Mouse (Mus musculus) forebrain, embryonic 15.5 days (tissue): ENCODE measurements around the gene Fxyd6. TPM values are rescaled to one million over a fixed set of nuclear protein-coding genes. Genes with fewer than 3 reads are reported as not detected.
A peak's percentile ranks its signal among the peaks of the same experiment; 100 is the strongest.

ENCODE experiments used
- ATAC-seq: fragments of 200-750 bp; cut with Nextera tagmentation; replicated peaks from 2 replicates; pipeline ENCODE4 v1.8.0; 2017; ENCODE audit warnings: mild to moderate bottlenecking, moderate TSS enrichment, moderate library complexity
- H3K27ac ChIP-seq: fragments of 300-500 bp; sonication (generic); replicated peaks from 2 replicates; pipeline ENCODE4 v1.5.1; 2015; ENCODE audit warnings: mild to moderate bottlenecking, inconsistent platforms
- H3K27me3 ChIP-seq: fragments of 300-500 bp; sonication (generic); 2 replicates; pipeline ENCODE4 v1.6.1; 2015; ENCODE audit warnings: inconsistent platforms
- H3K36me3 ChIP-seq: fragments of 300-500 bp; sonication (generic); 2 replicates; pipeline ENCODE4 v1.6.1; 2015; ENCODE audit warnings: mild to moderate bottlenecking, inconsistent platforms
- H3K4me1 ChIP-seq: fragments of 300-500 bp; sonication (generic); 2 replicates; pipeline ENCODE4 v1.6.1; 2015; ENCODE audit warnings: inconsistent platforms
- H3K4me2 ChIP-seq: fragments of 300-500 bp; sonication (generic); replicated peaks from 2 replicates; pipeline ENCODE4 v1.6.1; 2015; ENCODE audit warnings: mild to moderate bottlenecking, inconsistent platforms
- H3K4me3 ChIP-seq: fragments of 300-500 bp; sonication (generic); 2 replicates; pipeline ENCODE4 v1.5.1; 2015; ENCODE audit warnings: mild to moderate bottlenecking, inconsistent platforms
- H3K9ac ChIP-seq: fragments of 300-500 bp; sonication (generic); replicated peaks from 2 replicates; pipeline ENCODE4 v1.6.1; 2015; ENCODE audit warnings: mild to moderate bottlenecking, inconsistent platforms
- H3K9me3 ChIP-seq: fragments of 300-500 bp; sonication (generic); 2 replicates; pipeline ENCODE4 v1.6.1; 2016; ENCODE audit warnings: inconsistent platforms
- WGBS: fragments of 180-500 bp; shearing (Covaris S2); methylation state at CpG from one replicate; pipeline ENCODE4 v1.1.7; 2015; ENCODE audit warnings: mixed read lengths; 5-methylcytosine and 5-hydroxymethylcytosine counted together
- polyA plus RNA-seq: library from polyadenylated mRNA; unstranded; fragments of >200 nt; fragmentation: Nextera tagmentation; extraction: Ambion mirVana; gene quantifications from 2 replicates; pipeline ENCODE4 v1.2.1, GENCODE M21; 2015

The Fxyd6 gene
- 447 and 481 TPM in 2 replicates for polyA plus RNA-seq

GRCm38 (mm10) chr9:45370117-45370561 lies at the start of gene Fxyd6:
Gene Fxyd6, plus strand, starts transcription at chr9:45370185.
- Histone ChIP-seq H3K4me1 (peaks cover 39% of the 10 kb centered on the region), H3K4me2 (peak within 1 kb of the TSS; percentile 90), H3K9me3 (no peaks in the 10 kb centered on the region), H3K36me3 (no peaks in the 10 kb centered on the region), H3K27ac (peak within 1 kb of the TSS; percentile 88), H3K9ac (peak within 1 kb of the TSS; percentile 90), H3K4me3 (peak within 1 kb of the TSS; percentile 91), H3K27me3 (no peaks in the 10 kb centered on the region)
- 0% methylated on average over 28 of the region's 28 CpGs for WGBS
- ATAC-seq = peak; percentile 81

DNA sequence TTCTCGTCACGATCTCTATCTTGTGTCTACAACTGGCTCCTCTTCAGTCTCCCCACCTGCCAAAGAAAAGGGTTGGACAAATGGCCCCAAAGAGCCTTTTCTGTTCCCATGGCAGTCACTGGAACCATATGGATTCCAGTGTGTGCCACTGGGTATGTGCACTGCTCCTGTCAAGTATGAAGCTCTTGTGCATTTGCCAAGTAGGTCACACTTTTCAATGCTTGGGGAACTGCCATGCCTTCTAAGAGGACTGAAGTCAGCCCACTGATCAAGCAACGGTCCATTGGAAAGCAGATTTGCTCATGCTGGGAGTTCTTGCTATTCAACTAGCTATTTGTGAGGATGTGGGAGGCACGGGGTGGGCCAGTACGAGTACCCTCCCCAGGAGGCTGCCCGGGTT lies 48.5 kb upstream of the Fxyd6 start:
- Histone ChIP-seq H3K27ac (no peak overlapping the region), H3K4me1 (no peaks in the 10 kb centered on the region), H3K4me3 (no peak overlapping the region), H3K9me3 (no peaks in the 10 kb centered on the region), H3K27me3 (no peaks in the 10 kb centered on the region), H3K9ac (no peak overlapping the region), H3K4me2 (no peak overlapping the region), H3K36me3 (no peaks in the 10 kb centered on the region)
- ATAC-seq = no peak
- WGBS = 75% methylated on average over 6 of the region's 6 CpGs

- Histone ChIP-seq H3K36me3 (no peaks in the 10 kb centered on the region), H3K4me3 (no peak overlapping the region), H3K9ac (no peak overlapping the region), H3K9me3 (no peaks in the 10 kb centered on the region), H3K4me2 (no peak overlapping the region), H3K27ac (no peak overlapping the region), H3K4me1 (no peaks in the 10 kb centered on the region), H3K27me3 (no peaks in the 10 kb centered on the region)
- WGBS = 82% methylated on average over 4 of the region's 4 CpGs
- no peak for ATAC-seq
These were observed 48.0 kb upstream of the Fxyd6 start for GRCm38 (mm10) chr9:45321946-45322430.

DNA sequence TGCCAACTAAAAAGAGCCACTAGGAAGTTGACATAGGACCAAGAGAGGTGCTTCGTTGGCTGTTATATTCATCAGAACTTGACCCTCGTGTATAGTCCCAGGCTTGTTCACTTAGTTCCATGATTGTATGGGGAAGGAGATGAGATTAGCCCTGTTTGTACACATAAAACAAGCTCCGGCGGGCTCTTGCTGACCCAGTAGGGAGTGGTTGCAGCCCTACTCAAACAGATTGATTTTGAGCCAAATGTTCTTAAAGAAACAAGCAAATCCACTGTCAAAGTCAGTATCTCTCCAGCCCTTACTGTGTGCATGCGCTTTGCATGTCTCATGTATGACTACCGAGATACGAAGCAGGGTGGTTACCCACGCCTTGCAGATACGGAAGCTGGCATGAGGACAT lies 43.6 kb upstream of the Fxyd6 start:
- H3K9me3 ChIP-seq = no peaks in the 10 kb centered on the region
- ATAC-seq = no peak
- H3K4me2 ChIP-seq = no peak overlapping the region
- H3K9ac ChIP-seq = no peak overlapping the region
- no peak overlapping the region for H3K27ac ChIP-seq
- no peaks in the 10 kb centered on the region for H3K27me3 ChIP-seq
- H3K4me3 ChIP-seq = no peak overlapping the region
- 92% methylated on average over 9 of the region's 9 CpGs for WGBS
- H3K4me1 ChIP-seq = no peaks in the 10 kb centered on the region
- H3K36me3 ChIP-seq = no peaks in the 10 kb centered on the region

- no peaks in the 10 kb centered on the region for H3K36me3 ChIP-seq
- H3K27me3 ChIP-seq = no peaks in the 10 kb centered on the region
- 90% methylated on average over 4 of the region's 4 CpGs for WGBS
- no peak overlapping the region for H3K9ac ChIP-seq
- H3K4me1 ChIP-seq = no peaks in the 10 kb centered on the region
- no peak overlapping the region for H3K27ac ChIP-seq
- H3K4me2 ChIP-seq = no peak overlapping the region
- ATAC-seq = no peak
- no peaks in the 10 kb centered on the region for H3K9me3 ChIP-seq
- no peak overlapping the region for H3K4me3 ChIP-seq
These were observed 41.7 kb upstream of the Fxyd6 start for GRCm38 (mm10) chr9:45328263-45328662.

DNA sequence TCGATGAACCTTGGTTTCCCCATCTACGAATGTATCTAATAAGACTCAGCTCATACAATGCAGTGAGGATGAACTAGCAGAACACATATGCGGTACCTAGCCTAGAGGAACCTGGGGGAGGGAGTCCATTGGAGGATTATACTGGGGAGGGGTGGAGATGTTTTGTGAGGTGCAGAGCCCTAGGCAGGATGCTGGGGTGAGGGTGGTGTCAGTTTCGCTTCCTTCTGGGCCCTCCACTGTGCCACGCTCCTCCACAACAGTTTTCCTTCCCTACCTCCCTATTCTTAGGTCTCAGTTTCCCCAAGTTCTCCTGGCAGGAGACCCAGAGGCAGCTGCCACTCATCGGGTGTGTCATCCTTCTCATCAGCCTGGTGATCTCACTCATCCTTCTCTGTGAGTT lies 40.4 kb upstream of the Fxyd6 start:
- H3K4me2 ChIP-seq = no peak overlapping the region
- H3K9me3 ChIP-seq = no peaks in the 10 kb centered on the region
- no peak for ATAC-seq
- H3K4me1 ChIP-seq = no peaks in the 10 kb centered on the region
- H3K9ac ChIP-seq = no peak overlapping the region
- H3K27me3 ChIP-seq = no peaks in the 10 kb centered on the region
- H3K27ac ChIP-seq = no peak overlapping the region
- H3K36me3 ChIP-seq = no peaks in the 10 kb centered on the region
- H3K4me3 ChIP-seq = no peak overlapping the region
- 94% methylated on average over 6 of the region's 6 CpGs for whole genome bisulfite sequencing

GRCm38 (mm10) chr9:45337406-45337805 lies 32.6 kb upstream of the Fxyd6 start:
- no peak for ATAC-seq
- WGBS = 82% methylated on average over 2 of the region's 2 CpGs

DNA sequence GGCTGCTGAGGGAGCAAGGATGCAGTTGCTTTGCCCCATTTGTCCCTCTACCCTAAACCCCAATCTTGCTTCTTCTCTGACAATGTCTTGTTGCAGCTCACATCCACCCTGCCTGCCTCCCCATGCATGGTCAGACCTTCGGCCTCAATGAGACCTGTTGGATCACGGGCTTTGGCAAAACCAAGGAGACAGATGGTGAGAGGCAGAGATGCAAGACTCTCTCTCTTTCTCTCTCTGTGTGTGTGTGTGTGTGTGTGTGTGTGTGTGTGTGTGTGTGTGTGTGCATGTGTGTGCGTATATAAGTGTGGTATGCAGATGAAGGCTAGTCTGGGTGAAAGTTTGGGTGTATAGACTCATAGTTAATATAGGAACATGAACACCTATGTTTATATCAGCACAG lies 26.9 kb upstream of the Fxyd6 start:
- 97% methylated on average over 3 of the region's 3 CpGs for WGBS
- Histone ChIP-seq H3K36me3 (no peaks in the 10 kb centered on the region), H3K4me2 (no peak overlapping the region), H3K27me3 (no peaks in the 10 kb centered on the region), H3K9me3 (no peaks in the 10 kb centered on the region), H3K9ac (no peak overlapping the region), H3K4me3 (no peak overlapping the region), H3K27ac (no peak overlapping the region), H3K4me1 (no peaks in the 10 kb centered on the region)
- no peak for ATAC-seq

More at GRCm38 (mm10) chr9:45337406-45337805, 32.6 kb upstream of the Fxyd6 start:
- no peak overlapping the region for H3K4me3 ChIP-seq
- no peaks in the 10 kb centered on the region for H3K9me3 ChIP-seq
- no peak overlapping the region for H3K9ac ChIP-seq
- H3K4me1 ChIP-seq = no peaks in the 10 kb centered on the region
- no peaks in the 10 kb centered on the region for H3K36me3 ChIP-seq
- no peak overlapping the region for H3K4me2 ChIP-seq
- H3K27ac ChIP-seq = no peak overlapping the region
- H3K27me3 ChIP-seq = no peaks in the 10 kb centered on the region

GRCm38 (mm10) chr9:45345516-45345915 lies 24.5 kb upstream of the Fxyd6 start:
- Histone ChIP-seq H3K4me2 (no peak overlapping the region), H3K4me3 (no peak overlapping the region), H3K36me3 (no peaks in the 10 kb centered on the region), H3K27ac (no peak overlapping the region), H3K27me3 (no peaks in the 10 kb centered on the region), H3K9me3 (no peaks in the 10 kb centered on the region), H3K9ac (no peak overlapping the region), H3K4me1 (no peaks in the 10 kb centered on the region)
- peak; percentile 55; the same call in 1 of the 2 replicates for ATAC-seq
- 73% methylated on average over 2 of the region's 2 CpGs for WGBS

GRCm38 (mm10) chr9:45346276-45346675 lies 23.7 kb upstream of the Fxyd6 start:
- H3K4me1 ChIP-seq = no peaks in the 10 kb centered on the region
- no peaks in the 10 kb centered on the region for H3K27me3 ChIP-seq
- WGBS = 69% methylated on average over 6 of the region's 6 CpGs
- H3K36me3 ChIP-seq = no peaks in the 10 kb centered on the region
- H3K27ac ChIP-seq = no peak overlapping the region
- no peaks in the 10 kb centered on the region for H3K9me3 ChIP-seq
- H3K4me3 ChIP-seq = no peak overlapping the region
- no peak overlapping the region for H3K4me2 ChIP-seq
- ATAC-seq = no peak
- H3K9ac ChIP-seq = no peak overlapping the region

DNA sequence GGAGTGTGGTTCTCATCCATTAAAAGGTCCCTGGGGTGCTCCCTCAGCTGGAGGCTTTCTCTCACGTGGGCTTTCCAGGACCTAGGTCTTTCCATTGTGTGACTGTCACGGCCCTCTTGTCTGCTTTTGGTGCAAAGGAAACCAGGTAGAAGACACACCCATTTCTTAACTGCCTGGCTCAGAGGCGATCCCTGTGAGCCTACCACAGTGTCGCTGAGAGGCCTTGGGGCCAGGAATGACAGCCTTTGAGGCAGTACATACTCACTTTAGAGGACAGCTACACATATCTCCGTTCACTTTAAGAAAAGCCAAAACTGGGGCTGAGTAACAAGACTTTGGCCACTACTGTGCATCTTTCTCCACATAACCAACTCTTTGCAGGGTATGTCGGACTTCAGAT lies 21.4 kb upstream of the Fxyd6 start:
- no peak overlapping the region for H3K4me2 ChIP-seq
- no peak overlapping the region for H3K4me3 ChIP-seq
- H3K27ac ChIP-seq = no peak overlapping the region
- no peak overlapping the region for H3K9ac ChIP-seq
- no peaks in the 10 kb centered on the region for H3K4me1 ChIP-seq
- WGBS = 78% methylated on average over 6 of the region's 6 CpGs
- no peaks in the 10 kb centered on the region for H3K9me3 ChIP-seq
- no peaks in the 10 kb centered on the region for H3K36me3 ChIP-seq
- ATAC-seq = no peak
- H3K27me3 ChIP-seq = no peaks in the 10 kb centered on the region

- no peaks in the 10 kb centered on the region for H3K4me1 ChIP-seq
- no peak for ATAC-seq
- H3K9me3 ChIP-seq = no peaks in the 10 kb centered on the region
- H3K36me3 ChIP-seq = no peaks in the 10 kb centered on the region
- no peak overlapping the region for H3K4me3 ChIP-seq
- 12% methylated on average over 4 of the region's 4 CpGs for WGBS
- no peak overlapping the region for H3K9ac ChIP-seq
- no peak overlapping the region for H3K27ac ChIP-seq
- H3K4me2 ChIP-seq = no peak overlapping the region
- H3K27me3 ChIP-seq = no peaks in the 10 kb centered on the region
These were observed 20.8 kb upstream of the Fxyd6 start for GRCm38 (mm10) chr9:45349181-45349580.

GRCm38 (mm10) chr9:45349851-45350250 lies 20.1 kb upstream of the Fxyd6 start:
- Histone ChIP-seq H3K27me3 (no peaks in the 10 kb centered on the region), H3K4me3 (no peak overlapping the region), H3K27ac (no peak overlapping the region), H3K9me3 (no peaks in the 10 kb centered on the region), H3K36me3 (no peaks in the 10 kb centered on the region), H3K4me1 (no peaks in the 10 kb centered on the region), H3K9ac (no peak overlapping the region), H3K4me2 (no peak overlapping the region)
- ATAC-seq = no peak
- WGBS = 51% methylated on average over 5 of the region's 5 CpGs
